Mouse (Mus musculus) brown adipose tissue, adult 24 weeks (tissue): Measurements from ENCODE around the gene Hsd17b6. TPM values are rescaled to one million over a fixed set of nuclear protein-coding genes. Genes with fewer than 3 reads are reported as not detected.

Experiments used
- polyA plus RNA-seq: library from polyadenylated mRNA; stranded (reverse); fragments of >200 nt; gene quantifications from 2 replicates; pipeline ENCODE4 v1.2.4, GENCODE M21; 2012; ENCODE audit not compliant: missing spikeins, insufficient read depth, insufficient read length

Hsd17b6 gene
- polyA plus RNA-seq, 1 experiment = not detected

Other genes starting within 250 kb of the Hsd17b6 start
- not detected in 2 replicates for gene Rdh1, start 247.9 kb downstream of the Hsd17b6 start, polyA plus RNA-seq
- not detected in 2 replicates for gene Rdh16f1, start 247.8 kb downstream of the Hsd17b6 start, polyA plus RNA-seq
- gene Rdh9, start 231.2 kb downstream of the Hsd17b6 start, polyA plus RNA-seq = not detected in 2 replicates
- gene Rdh16, start 206.5 kb downstream of the Hsd17b6 start, polyA plus RNA-seq = 0.52 TPM in 1 of 2 replicates, not detected in the other
- gene Rdh19, start 157.7 kb downstream of the Hsd17b6 start, polyA plus RNA-seq = not detected in 2 replicates
- gene Rdh16f2, start 141.1 kb downstream of the Hsd17b6 start, polyA plus RNA-seq = not detected in 2 replicates
- 3.7 TPM in 1 of 2 replicates, not detected in the other for gene Rdh7, start 118.8 kb downstream of the Hsd17b6 start, polyA plus RNA-seq
- gene Sdr9c7, start 109.1 kb downstream of the Hsd17b6 start, polyA plus RNA-seq = not detected in 2 replicates
- gene Prim1, start 7.6 kb upstream of the Hsd17b6 start, polyA plus RNA-seq = 3.0 and 4.1 TPM in 2 replicates
- gene Naca, start 28.0 kb upstream of the Hsd17b6 start, polyA plus RNA-seq = 592 and 593 TPM in 2 replicates
- 107 and 147 TPM in 2 replicates for gene Ptges3, start 51.3 kb upstream of the Hsd17b6 start, polyA plus RNA-seq
- 9,036 and 9,352 TPM in 2 replicates for gene Atp5b, start 75.7 kb upstream of the Hsd17b6 start, polyA plus RNA-seq
- 15.1 and 16.0 TPM in 2 replicates for gene Baz2a, start 84.0 kb upstream of the Hsd17b6 start, polyA plus RNA-seq
- 93.3 and 95.4 TPM in 2 replicates for gene Rbms2, start 172.7 kb upstream of the Hsd17b6 start, polyA plus RNA-seq
- 0.87 TPM in 1 of 2 replicates, not detected in the other for gene Gls2, start 186.8 kb upstream of the Hsd17b6 start, polyA plus RNA-seq
- gene Spryd4, start 204.2 kb upstream of the Hsd17b6 start, polyA plus RNA-seq = 7.8 and 10.0 TPM in 2 replicates
- gene Mip, start 218.2 kb upstream of the Hsd17b6 start, polyA plus RNA-seq = not detected in 2 replicates
- 3.6 and 5.3 TPM in 2 replicates for gene Timeless, start 224.5 kb upstream of the Hsd17b6 start, polyA plus RNA-seq
- not detected in 2 replicates for gene Apon, start 246.5 kb upstream of the Hsd17b6 start, polyA plus RNA-seq